Mouse (Mus musculus): ENCODE data around the gene Cd69. TPM values are rescaled to one million over a fixed set of nuclear protein-coding genes. Genes with fewer than 3 reads are reported as not detected.

The Cd69 gene
- total RNA-seq (2022) = not detected

- no peak for DNase-seq (ENCODE audit: low spot score in 2 of 2)
Measured at GRCm38 (mm10) chr6:129275220-129275619, at the start of gene Cd69. Gene Cd69 (minus strand): TSS chr6:129275436.

GRCm38 (mm10) chr6:129319331-129319730 lies 44.1 kb upstream of the Cd69 start:
- no peak for DNase-seq (ENCODE audit: low spot score in 2 of 2)

GRCm38 (mm10) chr6:129318395-129318794 lies 43.2 kb upstream of the Cd69 start:
- DNase-seq (ENCODE audit: low spot score in 2 of 2) = no peak

DNA sequence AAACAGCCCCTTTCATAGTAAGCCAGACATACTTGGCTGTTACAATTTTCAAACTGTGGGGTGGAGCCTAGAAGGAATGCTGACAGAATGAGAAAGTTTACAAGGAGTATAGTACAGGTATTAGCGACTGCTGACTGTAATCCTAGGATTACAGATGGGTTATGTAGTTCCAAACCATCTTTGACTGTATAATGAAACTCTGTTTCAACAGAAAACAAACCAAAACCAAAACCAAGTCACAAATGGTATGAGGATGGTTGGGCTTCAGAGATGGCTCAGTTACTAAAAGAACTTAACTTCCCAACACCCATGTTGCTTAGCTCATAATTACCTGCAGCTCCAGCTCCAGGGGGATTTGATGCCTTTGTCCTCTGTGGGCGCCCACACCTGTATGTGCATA lies 41.2 kb upstream of the Cd69 start:
- DNase-seq (ENCODE audit: low spot score in 2 of 2) = no peak

GRCm38 (mm10) chr6:129315698-129316097 lies 40.5 kb upstream of the Cd69 start:
- DNase-seq (ENCODE audit: low spot score in 2 of 2) = no peak

GRCm38 (mm10) chr6:129314655-129315168 lies 39.5 kb upstream of the Cd69 start:
- DNase-seq (ENCODE audit: low spot score in 2 of 2) = no peak

DNA sequence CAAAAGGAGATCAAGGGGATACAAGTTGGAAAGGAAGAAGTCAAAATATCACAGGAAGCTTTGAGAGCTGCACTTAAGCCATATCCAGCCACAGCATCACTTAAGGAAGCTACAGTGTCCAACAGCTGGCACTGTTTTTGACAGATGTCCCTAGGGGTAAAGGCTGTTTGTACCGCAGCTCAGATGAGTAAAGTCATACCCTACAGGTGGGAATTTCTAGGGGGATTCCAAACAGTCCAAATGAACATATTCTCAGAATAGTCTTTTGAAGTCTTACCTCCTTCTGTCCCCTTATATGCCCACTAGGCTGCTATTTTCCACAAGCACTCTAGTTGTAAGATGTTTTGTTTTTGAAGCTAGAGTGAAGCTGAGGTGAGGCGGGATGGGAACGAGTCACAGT lies 37.3 kb upstream of the Cd69 start:
- no peak for DNase-seq (ENCODE audit: low spot score in 2 of 2)

GRCm38 (mm10) chr6:129304180-129304579 lies 28.9 kb upstream of the Cd69 start:
- no peak for DNase-seq (ENCODE audit: low spot score in 2 of 2)

GRCm38 (mm10) chr6:129288708-129289107 lies 13.5 kb upstream of the Cd69 start:
- no peak for DNase-seq (ENCODE audit: low spot score in 2 of 2)

- DNase-seq (ENCODE audit: low spot score in 2 of 2) = no peak
Measured at GRCm38 (mm10) chr6:129284384-129285104, 9.3 kb upstream of the Cd69 start.

- no peak for DNase-seq (ENCODE audit: low spot score in 2 of 2)
Measured at GRCm38 (mm10) chr6:129283271-129283670, 8.0 kb upstream of the Cd69 start.

- DNase-seq (ENCODE audit: low spot score in 2 of 2) = no peak
Measured at GRCm38 (mm10) chr6:129276483-129276882, 1.2 kb upstream of the Cd69 start.

- no peak for DNase-seq (ENCODE audit: low spot score in 2 of 2)
Measured at GRCm38 (mm10) chr6:129275624-129276203, 478 bp upstream of the Cd69 start.

- no peak for DNase-seq (ENCODE audit: low spot score in 2 of 2)
Measured at GRCm38 (mm10) chr6:129274476-129274875, 760 bp downstream of the Cd69 start.

GRCm38 (mm10) chr6:129273662-129274061 lies 1.6 kb downstream of the Cd69 start:
- no peak for DNase-seq (ENCODE audit: low spot score in 2 of 2)

DNA sequence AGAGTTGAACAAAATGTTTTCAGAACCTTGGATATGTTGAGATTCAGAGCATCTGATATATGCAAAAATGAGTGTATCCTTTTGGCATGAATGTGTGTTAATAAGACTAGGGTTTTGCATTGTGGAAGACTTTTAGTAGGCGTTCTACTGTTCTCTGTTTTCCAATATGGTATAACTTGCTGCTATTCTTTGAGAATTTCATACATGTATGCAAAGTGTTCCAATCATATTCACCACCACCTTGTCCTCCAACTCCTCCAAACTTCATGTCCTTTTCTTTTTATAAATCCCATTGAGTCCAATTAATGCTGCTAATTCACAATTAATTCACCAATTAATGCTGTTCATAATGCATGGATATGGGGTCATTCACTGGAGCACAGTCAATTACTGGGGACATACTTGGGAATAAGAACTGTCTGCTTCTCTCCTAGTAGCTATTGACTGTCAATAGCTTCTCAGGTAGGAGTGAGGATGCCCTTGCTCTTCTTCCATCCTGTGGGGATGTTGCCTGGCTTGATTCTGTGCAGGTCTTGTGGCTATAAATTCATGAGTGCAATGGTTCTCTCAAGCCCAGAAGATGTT lies 8.7 kb downstream of the Cd69 start:
- DNase-seq (ENCODE audit: low spot score in 2 of 2) = no peak

DNA sequence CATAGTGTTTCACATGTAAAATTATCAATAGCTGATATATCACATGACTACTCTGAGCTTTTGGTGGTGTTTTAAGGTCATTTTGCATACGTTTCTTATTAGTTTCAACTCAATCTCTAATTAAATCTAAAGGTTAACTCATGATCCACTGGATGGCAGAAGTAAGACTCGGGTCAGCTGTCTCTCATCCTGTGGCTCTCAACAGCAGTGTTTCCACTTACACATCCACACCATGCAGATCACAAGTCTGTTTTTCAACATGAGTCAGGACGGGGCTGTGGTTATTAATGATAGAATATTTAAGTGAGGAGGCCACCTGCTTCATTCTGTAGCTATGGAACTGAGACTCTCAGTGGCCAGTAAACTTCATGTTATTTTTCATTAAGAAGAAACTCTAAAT lies 9.4 kb downstream of the Cd69 start:
- DNase-seq (ENCODE audit: low spot score in 2 of 2) = no peak

DNA sequence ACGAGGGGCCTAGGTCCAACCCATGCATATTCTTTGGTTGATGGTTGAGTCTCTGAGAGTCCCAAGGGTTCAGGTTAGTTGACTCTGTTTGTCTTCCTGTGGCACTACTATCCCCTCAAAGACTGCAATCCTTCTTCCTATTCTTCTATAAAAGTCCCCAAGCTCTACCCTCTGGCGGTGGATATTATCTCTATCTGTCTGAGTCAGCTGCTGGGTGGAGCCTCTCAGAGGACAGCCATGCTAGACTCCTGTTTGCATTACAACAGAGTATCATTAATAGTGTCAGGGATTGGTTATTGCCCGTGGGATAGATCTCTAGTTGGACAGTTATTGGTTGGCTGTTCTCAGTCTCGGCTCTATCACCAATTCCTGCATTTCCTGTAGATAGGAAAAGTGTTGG lies 14.3 kb downstream of the Cd69 start:
- no peak for DNase-seq (ENCODE audit: low spot score in 2 of 2)

DNA sequence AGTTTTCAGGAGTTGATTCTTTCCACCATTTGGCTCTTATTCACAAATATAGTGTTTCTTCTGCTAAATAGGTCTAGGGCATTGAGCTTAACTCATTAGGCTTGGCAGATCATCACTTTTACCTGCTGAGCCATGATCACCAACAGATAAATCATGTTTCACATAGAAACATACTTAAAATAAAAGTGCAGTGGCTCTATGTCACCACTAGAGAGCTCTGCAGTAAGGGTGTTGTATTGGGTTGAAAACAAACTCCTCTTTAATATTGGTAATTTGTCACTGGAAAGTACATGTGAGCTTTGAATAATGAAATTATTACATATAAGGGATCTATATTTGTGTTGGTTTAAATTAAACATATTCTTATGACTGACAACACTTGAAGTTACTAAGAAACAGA lies 15.2 kb downstream of the Cd69 start:
- no peak for DNase-seq (ENCODE audit: low spot score in 2 of 2)

DNA sequence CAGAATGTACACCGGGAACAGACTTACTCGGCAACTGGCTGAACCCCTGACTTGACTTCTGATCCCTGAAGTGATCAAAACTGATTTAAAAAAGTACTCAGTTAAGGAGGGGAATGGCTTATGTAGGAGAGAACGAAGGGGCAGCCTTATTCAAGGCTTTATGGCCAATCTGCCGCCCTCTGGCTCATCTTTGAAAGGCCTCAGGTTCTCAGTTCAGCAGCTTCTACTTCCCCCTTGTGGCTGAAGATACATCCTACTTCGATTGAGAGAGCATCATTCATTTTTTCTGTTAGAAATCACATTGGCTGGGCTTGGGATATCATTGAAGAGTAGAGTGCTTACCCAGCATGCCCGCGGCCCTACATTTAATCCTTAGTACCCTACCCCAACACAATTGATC lies 19.2 kb downstream of the Cd69 start:
- no peak for DNase-seq (ENCODE audit: low spot score in 2 of 2)

DNA sequence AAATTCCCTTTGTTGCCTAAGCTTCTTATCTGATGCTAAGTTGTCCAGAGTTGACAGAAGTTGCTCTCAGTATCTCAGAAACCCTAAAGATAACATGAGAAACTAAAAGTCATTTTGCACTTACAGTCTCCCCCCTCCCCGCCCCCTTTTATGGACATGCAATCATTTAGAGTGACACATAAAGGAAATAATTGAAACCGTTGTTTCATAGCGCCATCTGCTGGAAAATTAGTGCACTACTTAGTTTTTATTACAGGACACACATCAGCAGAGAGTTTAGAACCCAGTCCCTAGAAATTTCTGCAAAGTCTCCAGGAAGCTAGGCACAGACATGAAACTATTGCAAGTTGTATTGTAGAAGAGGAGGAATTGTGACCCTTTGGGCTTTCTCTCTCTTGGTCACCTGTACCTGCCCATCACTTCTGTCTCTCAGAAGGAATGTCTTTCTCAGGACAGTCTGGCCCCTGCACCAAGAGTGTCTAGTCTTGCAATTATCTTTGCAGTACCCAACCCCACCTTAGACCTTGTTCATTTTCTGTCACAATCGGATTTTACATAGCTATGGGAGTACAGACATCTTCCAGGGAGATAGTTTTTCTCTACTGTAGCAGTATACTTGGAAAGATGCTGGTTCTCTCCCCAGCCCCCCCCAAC lies 20.2 kb downstream of the Cd69 start:
- no peak for DNase-seq (ENCODE audit: low spot score in 2 of 2)

- no peak for DNase-seq (ENCODE audit: low spot score in 2 of 2)
Measured at GRCm38 (mm10) chr6:129254314-129254713, 20.9 kb downstream of the Cd69 start.

Measured in gastrocnemius, adult 8-10 months (tissue).